Mouse (Mus musculus): ENCODE results near the gene Fam214a. TPM values are rescaled to one million over a fixed set of nuclear protein-coding genes. Genes with fewer than 3 reads are reported as not detected.

Fam214a gene
- 33.2 TPM for polyA plus RNA-seq (2014; fragmentation: Illumina TruSeq; extraction: RNeasy Lipid Tissue Mini Kit (QIAGEN cat#74804); ENCODE audit: low read depth, low replicate concordance)

GRCm38 (mm10) chr9:74952756-74953247 is at the start of gene Fam214a:
Fam214a (plus strand) TSS chr9:74952884.

GRCm38 (mm10) chr9:75037451-75038356 is 85.0 kb downstream of the Fam214a start, which contains the start of gene Arpp19:
Arpp19 (plus strand) TSS chr9:75037614.

GRCm38 (mm10) chr9:75070457-75071028 is 117.9 kb downstream of the Fam214a start, which contains the start of gene Myo5a:
Myo5a (plus strand) TSS chr9:75071015.

Other genes with a start within 250 kb of the Fam214a start
- gene Onecut1, start 91.0 kb upstream of the Fam214a start, polyA plus RNA-seq (2014; fragmentation: Illumina TruSeq; extraction: RNeasy Lipid Tissue Mini Kit (QIAGEN cat#74804); ENCODE audit: low read depth, low replicate concordance), result not detected
- 478 TPM for gene Arpp19, start 84.7 kb downstream of the Fam214a start, polyA plus RNA-seq (2014; fragmentation: Illumina TruSeq; extraction: RNeasy Lipid Tissue Mini Kit (QIAGEN cat#74804); ENCODE audit: low read depth, low replicate concordance)
- 118 TPM for gene Myo5a, start 118.1 kb downstream of the Fam214a start, polyA plus RNA-seq (2014; fragmentation: Illumina TruSeq; extraction: RNeasy Lipid Tissue Mini Kit (QIAGEN cat#74804); ENCODE audit: low read depth, low replicate concordance)